Mouse (Mus musculus): ENCODE measurements around the gene Bhlhb9. TPM values are rescaled to one million over a fixed set of nuclear protein-coding genes. Genes with fewer than 3 reads are reported as not detected.
A peak's percentile ranks its signal among the peaks of the same experiment; 100 is the strongest.
"Not testable (repeated sequence)": the region's sequence is repeated elsewhere in the genome, so short reads cannot be mapped to it uniquely, and the experiment has no call there.

The Bhlhb9 gene
- 49.3 and 52.8 TPM in 2 replicates for polyA plus RNA-seq (2016; fragmentation: Nextera tagmentation; extraction: Ambion mirVana)

GRCm38 (mm10) chrX:135797212-135797644, at the start of gene Bhlhb9:
TSS of gene Bhlhb9 (plus strand) at chrX:135797594.
- peak within 1 kb of the TSS; percentile 64 for H3K4me3 ChIP-seq
- DNase-seq (ENCODE audit: extremely low spot score, low spot score): peak; percentile 14
- peaks cover 35% of the 10 kb centered on the region for H3K36me3 ChIP-seq (replicated peaks)
- H3K4me1 ChIP-seq, H3K9me3 ChIP-seq: not testable (repeated sequence)
- 35% methylated on average over 4 of the region's 5 CpGs for WGBS
- peak within 1 kb of the TSS; percentile 82 for H3K27ac ChIP-seq
- H3K27me3 ChIP-seq (ENCODE audit: poor library complexity, severe bottlenecking): peaks cover 28% of the 10 kb centered on the region

- Histone ChIP-seq H3K4me3 (no peak overlapping the region), H3K9me3 (no peaks in the 10 kb centered on the region), H3K27me3 (ENCODE audit: poor library complexity, severe bottlenecking) (peaks cover 6% of the 10 kb centered on the region; the same call in 1 of the 2 replicates), H3K36me3 (replicated peaks) (peaks cover 9% of the 10 kb centered on the region), H3K27ac (no peak overlapping the region), H3K4me1 (no peaks in the 10 kb centered on the region)
- DNase-seq (ENCODE audit: extremely low spot score, low spot score): peak; percentile 51
- 4% methylated on average over 2 of the region's 2 CpGs for WGBS
Observed at GRCm38 (mm10) chrX:135752832-135753231, 44.6 kb upstream of the Bhlhb9 start.

- H3K27me3 ChIP-seq (ENCODE audit: poor library complexity, severe bottlenecking): peaks cover 17% of the 10 kb centered on the region; the same call in 1 of the 2 replicates
- H3K4me3 ChIP-seq: no peak overlapping the region
- H3K36me3 ChIP-seq (replicated peaks): peaks cover 24% of the 10 kb centered on the region
- H3K27ac ChIP-seq: no peak overlapping the region
- DNase-seq (ENCODE audit: extremely low spot score, low spot score): no peak
- H3K4me1 ChIP-seq: no peaks in the 10 kb centered on the region
- no peaks in the 10 kb centered on the region for H3K9me3 ChIP-seq
Observed at GRCm38 (mm10) chrX:135761707-135762106, 35.7 kb upstream of the Bhlhb9 start.

- Histone ChIP-seq H3K9me3 (no peaks in the 10 kb centered on the region), H3K27ac (no peak overlapping the region), H3K4me1 (no peaks in the 10 kb centered on the region), H3K4me3 (no peak overlapping the region), H3K27me3 (ENCODE audit: poor library complexity, severe bottlenecking) (peaks cover 16% of the 10 kb centered on the region), H3K36me3 (replicated peaks) (peaks cover 8% of the 10 kb centered on the region)
- WGBS: 89% methylated on average over 3 of the region's 3 CpGs
- no peak for DNase-seq (ENCODE audit: extremely low spot score, low spot score)
Observed at GRCm38 (mm10) chrX:135768043-135768548, 29.3 kb upstream of the Bhlhb9 start.

GRCm38 (mm10) chrX:135768565-135768964, 28.8 kb upstream of the Bhlhb9 start:
- WGBS: 84% methylated on average over 2 of the region's 2 CpGs
- no peaks in the 10 kb centered on the region for H3K4me1 ChIP-seq
- peaks cover 4% of the 10 kb centered on the region for H3K36me3 ChIP-seq (replicated peaks)
- H3K4me3 ChIP-seq: no peak overlapping the region
- no peak for DNase-seq (ENCODE audit: extremely low spot score, low spot score)
- H3K9me3 ChIP-seq: no peaks in the 10 kb centered on the region
- peaks cover 11% of the 10 kb centered on the region for H3K27me3 ChIP-seq (ENCODE audit: poor library complexity, severe bottlenecking)
- no peak overlapping the region for H3K27ac ChIP-seq

DNA sequence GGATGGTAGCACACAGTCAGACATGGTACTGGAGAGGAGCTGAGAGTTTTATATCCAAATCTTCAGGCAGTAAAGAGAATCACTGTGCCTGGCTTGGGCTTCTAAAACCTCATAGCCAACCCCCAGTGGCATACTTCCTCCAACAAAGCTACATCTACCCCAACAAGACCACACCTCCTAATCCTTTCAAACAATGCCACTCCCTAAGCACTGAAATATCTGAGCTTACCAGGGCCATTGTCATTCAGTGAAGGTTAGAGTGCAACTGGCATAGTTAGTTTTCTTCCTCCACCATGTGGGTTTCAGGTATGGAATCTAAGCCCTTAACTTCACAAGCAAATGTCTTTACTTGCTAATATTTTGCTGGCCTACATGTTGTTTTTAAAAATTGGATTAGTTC, 5.9 kb upstream of the Bhlhb9 start:
- Histone ChIP-seq H3K36me3 (replicated peaks) (no peaks in the 10 kb centered on the region), H3K27me3 (ENCODE audit: poor library complexity, severe bottlenecking) (peaks cover 15% of the 10 kb centered on the region), H3K27ac (no peak overlapping the region), H3K4me1 (no peaks in the 10 kb centered on the region), H3K9me3 (no peaks in the 10 kb centered on the region), H3K4me3 (no peak overlapping the region)
- DNase-seq (ENCODE audit: extremely low spot score, low spot score): no peak

DNA sequence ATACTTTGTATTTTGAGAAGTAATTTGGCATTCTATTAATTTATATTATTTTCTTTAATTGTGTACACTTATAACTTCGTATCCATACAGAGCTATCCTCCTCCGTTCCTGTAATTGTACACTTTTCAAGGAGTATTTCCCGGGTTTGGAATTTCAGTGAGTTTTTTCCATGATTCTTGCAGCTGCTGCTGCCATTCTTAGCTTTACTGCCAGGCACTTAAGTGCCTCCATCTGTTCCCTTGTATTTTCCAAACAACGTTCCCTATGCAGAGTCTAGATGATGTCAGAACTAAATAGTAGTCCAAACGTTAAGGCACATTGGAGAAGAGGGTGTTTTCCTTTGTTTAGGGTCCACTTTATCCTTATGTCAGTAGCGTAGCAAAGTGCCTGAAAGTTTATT, 5.1 kb upstream of the Bhlhb9 start:
- Histone ChIP-seq H3K36me3 (replicated peaks) (no peaks in the 10 kb centered on the region), H3K27me3 (ENCODE audit: poor library complexity, severe bottlenecking) (peaks cover 15% of the 10 kb centered on the region), H3K9me3 (no peaks in the 10 kb centered on the region), H3K4me3 (no peak overlapping the region), H3K4me1 (no peaks in the 10 kb centered on the region), H3K27ac (no peak overlapping the region)
- WGBS: 90% methylated on average over 6 of the region's 6 CpGs
- no peak for DNase-seq (ENCODE audit: extremely low spot score, low spot score)

DNA sequence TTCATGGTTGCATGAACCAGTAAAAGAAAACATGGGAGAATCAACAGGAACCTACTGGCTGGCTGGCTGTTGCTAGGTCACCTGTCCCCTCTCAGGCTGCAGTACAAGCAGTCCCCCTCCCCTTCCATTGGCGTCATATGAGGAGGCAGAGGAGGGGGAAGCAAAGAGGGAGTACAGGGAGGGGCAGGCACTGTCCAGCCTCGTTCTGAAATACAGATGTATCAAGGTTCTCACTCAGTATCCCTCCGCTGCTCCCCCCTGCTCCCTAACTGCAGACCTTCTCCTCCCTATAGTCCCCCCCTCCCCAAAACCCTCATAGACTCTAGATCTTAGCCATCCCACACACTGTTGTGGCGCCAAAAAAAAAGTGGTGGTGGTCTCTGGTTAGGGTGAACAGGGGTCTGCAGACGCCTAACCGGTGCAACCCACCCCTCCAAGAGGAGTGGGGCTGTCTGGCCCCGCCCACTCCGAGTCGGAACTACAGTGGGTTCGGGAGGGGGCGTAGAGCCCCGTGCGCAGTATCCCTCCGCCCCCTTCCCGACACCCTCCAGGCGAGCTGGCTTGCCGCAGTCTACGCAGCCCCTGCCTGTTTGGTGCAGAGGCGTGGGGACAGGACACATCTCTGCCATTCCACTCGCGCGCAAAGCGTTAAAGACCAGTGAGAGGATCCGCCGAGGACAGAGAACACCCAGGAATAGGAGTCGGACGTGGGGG, 1.6 kb upstream of the Bhlhb9 start:
- Histone ChIP-seq H3K27me3 (ENCODE audit: poor library complexity, severe bottlenecking) (peaks cover 21% of the 10 kb centered on the region; the same call in 1 of the 2 replicates), H3K4me3 (peak overlapping the region; percentile 64), H3K36me3 (replicated peaks) (peaks cover 21% of the 10 kb centered on the region), H3K27ac (peak overlapping the region; percentile 82)
- peak; percentile 51 for DNase-seq (ENCODE audit: extremely low spot score, low spot score)
- WGBS: 12% methylated on average over 24 of the region's 27 CpGs
- not testable (repeated sequence) for H3K9me3 ChIP-seq, H3K4me1 ChIP-seq

DNA sequence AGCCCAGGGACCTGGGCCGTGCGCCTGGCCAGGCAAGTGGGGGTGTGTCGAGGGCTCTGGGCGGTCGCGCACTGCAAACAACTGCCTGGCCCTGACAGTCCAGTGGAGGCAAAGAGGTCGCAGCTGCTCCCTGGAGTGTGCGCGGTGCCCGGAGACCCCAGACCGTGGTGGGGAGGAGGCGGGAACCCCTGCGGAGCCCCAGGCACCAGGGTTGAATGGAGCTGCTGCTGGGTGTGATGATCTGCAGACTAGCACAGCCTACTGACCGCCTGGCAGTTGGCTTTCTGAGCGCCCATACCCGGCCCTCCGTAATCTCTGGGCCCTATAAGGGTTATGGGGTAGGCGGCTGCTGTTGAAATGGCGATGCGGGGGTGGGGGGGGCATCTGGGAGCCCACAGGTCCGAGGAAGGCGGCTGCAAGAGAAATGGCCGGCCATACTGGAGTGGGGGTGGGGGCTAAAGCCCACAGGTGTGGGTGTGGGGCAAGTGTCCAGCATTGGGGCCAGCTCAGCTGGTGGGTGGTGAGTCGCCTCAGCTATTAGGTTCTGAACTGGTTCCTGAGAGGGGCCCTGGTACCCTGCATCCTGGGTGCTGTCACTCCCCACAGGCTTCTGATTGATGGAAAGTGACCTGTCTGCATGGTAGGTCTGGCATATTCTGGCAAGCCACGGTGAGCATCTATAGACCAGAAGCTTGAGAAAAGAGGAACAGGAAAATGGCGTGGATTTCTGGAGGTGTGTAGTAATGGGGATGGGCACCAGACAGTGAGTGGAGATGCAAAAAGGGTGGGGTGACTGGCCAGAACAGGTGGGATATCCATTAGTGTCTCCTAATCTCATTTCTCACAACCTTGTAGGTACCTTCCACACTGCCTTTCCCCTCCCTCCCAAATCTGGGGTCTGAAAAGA, 836 bp upstream of the Bhlhb9 start:
- 27% methylated on average over 26 of the region's 26 CpGs for WGBS
- not testable (repeated sequence) for H3K4me1 ChIP-seq, H3K9me3 ChIP-seq
- Histone ChIP-seq H3K27me3 (ENCODE audit: poor library complexity, severe bottlenecking) (peaks cover 21% of the 10 kb centered on the region; the same call in 1 of the 2 replicates), H3K36me3 (replicated peaks) (peaks cover 29% of the 10 kb centered on the region), H3K27ac (peak overlapping the region; percentile 82), H3K4me3 (peak overlapping the region; percentile 64)
- peak; percentile 16 for DNase-seq (ENCODE audit: extremely low spot score, low spot score)

- H3K36me3 ChIP-seq (replicated peaks): peaks cover 30% of the 10 kb centered on the region
- peaks cover 34% of the 10 kb centered on the region for H3K27me3 ChIP-seq (ENCODE audit: poor library complexity, severe bottlenecking)
- no peak for DNase-seq (ENCODE audit: extremely low spot score, low spot score)
- H3K4me1 ChIP-seq: no peaks in the 10 kb centered on the region
- H3K9me3 ChIP-seq: no peaks in the 10 kb centered on the region
- H3K4me3 ChIP-seq: no peak overlapping the region
- WGBS: 79% methylated on average over 3 of the region's 3 CpGs
- no peak overlapping the region for H3K27ac ChIP-seq
Observed at GRCm38 (mm10) chrX:135804149-135804548, 6.8 kb downstream of the Bhlhb9 start.

DNA sequence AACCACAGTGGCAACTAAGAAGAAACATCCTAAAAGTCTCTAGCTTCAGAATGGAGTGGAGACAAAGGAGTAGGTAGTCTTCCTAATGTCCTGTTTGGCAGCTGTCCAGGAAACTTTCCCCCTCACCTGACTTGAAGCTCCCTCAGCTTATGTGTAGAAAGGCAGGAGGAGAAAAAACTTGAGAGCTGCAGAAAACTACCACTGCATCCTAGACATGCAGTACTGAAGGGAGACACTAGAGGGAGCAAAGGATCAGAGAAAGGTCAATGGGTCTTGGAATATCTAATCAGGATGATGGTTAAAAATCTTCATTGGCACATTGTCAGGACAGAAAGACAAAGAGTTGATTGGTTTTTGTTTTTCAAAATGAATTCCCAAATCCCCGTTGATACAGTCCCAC, 8.4 kb downstream of the Bhlhb9 start:
- Histone ChIP-seq H3K4me3 (no peak overlapping the region), H3K27me3 (ENCODE audit: poor library complexity, severe bottlenecking) (peaks cover 21% of the 10 kb centered on the region), H3K27ac (no peak overlapping the region), H3K4me1 (no peaks in the 10 kb centered on the region), H3K9me3 (no peaks in the 10 kb centered on the region), H3K36me3 (replicated peaks) (peaks cover 14% of the 10 kb centered on the region)
- DNase-seq (ENCODE audit: extremely low spot score, low spot score): no peak
- 23% methylated on average over 1 of the region's 1 CpGs for WGBS

DNA sequence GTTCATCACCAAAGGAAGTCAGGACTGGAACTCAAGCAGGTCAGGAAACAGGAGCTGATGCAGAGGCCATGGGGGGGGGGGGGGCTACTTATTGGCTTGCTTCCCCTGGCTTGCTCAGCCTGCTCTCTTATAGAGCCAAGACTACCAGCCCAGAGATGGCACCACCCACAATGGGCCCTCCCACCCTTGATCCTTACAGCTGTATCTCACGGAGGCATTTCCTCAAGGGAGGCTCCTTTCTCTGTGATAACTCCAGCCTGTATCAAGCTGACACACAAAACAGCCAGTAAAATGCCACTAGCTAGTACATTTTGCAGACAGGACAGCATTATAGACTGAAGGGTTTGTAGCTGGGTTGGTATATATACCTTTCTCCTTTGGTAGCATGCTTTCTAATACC, 38.5 kb downstream of the Bhlhb9 start:
- not testable (repeated sequence) for H3K4me1 ChIP-seq

DNA sequence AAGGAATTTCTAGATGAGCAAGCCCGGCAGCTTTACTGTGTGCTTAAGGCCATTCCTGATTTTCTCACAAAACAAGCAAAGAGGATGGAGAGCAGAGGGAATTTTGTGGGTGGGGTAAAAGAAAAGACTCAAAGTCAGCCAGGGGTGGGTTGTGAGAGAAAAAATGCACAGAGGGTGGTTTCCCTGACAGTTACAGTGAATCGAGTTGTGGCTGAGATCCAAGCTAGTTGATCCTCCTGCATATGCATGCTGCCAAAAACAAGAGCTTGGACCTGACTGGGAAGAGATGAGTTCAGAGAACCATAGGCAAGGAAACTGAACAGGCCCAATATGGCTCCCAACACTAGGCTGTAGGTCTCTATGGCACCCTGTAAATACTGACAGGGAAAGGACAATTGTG, 40.5 kb downstream of the Bhlhb9 start:
- Histone ChIP-seq H3K27ac (no peak overlapping the region), H3K4me3 (no peak overlapping the region), H3K4me1 (0 out of 2 replicates have a peak, but pooled peaks cover 4% of the 10 kb centered on the region), H3K27me3 (ENCODE audit: poor library complexity, severe bottlenecking) (peaks cover 25% of the 10 kb centered on the region), H3K36me3 (replicated peaks) (peaks cover 6% of the 10 kb centered on the region; the same call in 1 of the 2 replicates), H3K9me3 (no peaks in the 10 kb centered on the region)
- no peak for DNase-seq (ENCODE audit: extremely low spot score, low spot score)
- WGBS: 84% methylated on average over 2 of the region's 2 CpGs

More for the DNA sequence above, 38.5 kb downstream of the Bhlhb9 start:
- peaks cover 25% of the 10 kb centered on the region for H3K27me3 ChIP-seq (ENCODE audit: poor library complexity, severe bottlenecking)
- not testable (repeated sequence) for H3K9me3 ChIP-seq; H3K4me3 ChIP-seq; H3K36me3 ChIP-seq (replicated peaks); H3K27ac ChIP-seq; DNase-seq (ENCODE audit: extremely low spot score, low spot score)
- WGBS: 39% methylated on average over 1 of the region's 1 CpGs

All from forebrain, embryonic 10.5 days (tissue).